Mouse (Mus musculus) olfactory bulb, adult 2 months (tissue): ENCODE results near the gene Camta1.

ENCODE experiments used
- CTCF ChIP-seq: fragments of 200-500 bp; IDR thresholded peaks from 2 replicates; pipeline ENCODE4 v1.5.1; 2012; ENCODE audit warnings: low read depth, mild to moderate bottlenecking, low read length, moderate library complexity; ENCODE audit not compliant: insufficient read depth
- POLR2A ChIP-seq: fragments of 200-500 bp; IDR thresholded peaks from 2 replicates; pipeline ENCODE4 v1.6.1; 2012; ENCODE audit warnings: mild to moderate bottlenecking, low read depth, low read length, moderate library complexity; ENCODE audit not compliant: insufficient read depth

DNA sequence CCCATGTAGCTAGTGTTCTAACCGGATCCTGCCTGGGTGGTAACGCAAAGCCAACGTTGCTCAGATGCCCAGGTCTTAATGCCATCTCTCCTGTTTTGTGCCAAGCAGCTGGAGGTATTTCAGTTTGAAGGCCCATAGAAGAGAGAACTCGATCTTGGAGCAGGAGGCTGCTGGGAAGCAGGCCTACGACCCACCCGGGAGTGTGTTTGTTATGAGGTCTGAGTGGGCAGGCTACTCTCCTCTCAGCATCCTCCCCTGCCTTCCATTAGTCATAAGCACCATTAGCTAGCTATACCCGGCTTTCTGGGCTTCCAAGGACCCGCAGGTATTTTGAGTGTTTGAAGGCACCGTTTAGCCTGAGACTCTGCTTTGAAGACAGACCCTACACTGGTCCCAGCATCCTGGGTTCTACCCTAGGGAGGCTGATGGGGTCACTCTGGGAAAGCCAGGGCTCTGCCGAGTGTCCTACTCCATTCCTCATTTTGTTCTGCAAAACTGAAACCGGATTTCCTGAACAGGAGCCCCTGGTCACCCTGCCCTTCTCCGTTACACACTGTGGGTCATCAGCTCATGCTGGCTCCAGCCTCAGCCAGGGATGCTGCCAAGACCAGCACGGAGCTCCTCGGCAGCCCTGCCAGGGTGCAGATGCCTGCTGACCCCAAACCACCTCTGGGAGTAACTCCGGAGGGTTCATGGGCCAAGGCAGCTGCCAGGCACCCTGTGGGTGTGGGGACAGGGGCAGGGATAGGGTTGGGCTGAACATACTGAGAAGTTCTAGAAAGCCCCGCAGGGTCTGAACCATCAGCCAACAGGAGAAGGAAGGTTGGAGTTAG is 731.7 kb downstream of the Camta1 start:
- TF ChIP-seq CTCF = no peak
- no peak for TF ChIP-seq POLR2A
